20 mouse cellular contexts compared by ENCODE assay signal in the genomic region with DNA sequence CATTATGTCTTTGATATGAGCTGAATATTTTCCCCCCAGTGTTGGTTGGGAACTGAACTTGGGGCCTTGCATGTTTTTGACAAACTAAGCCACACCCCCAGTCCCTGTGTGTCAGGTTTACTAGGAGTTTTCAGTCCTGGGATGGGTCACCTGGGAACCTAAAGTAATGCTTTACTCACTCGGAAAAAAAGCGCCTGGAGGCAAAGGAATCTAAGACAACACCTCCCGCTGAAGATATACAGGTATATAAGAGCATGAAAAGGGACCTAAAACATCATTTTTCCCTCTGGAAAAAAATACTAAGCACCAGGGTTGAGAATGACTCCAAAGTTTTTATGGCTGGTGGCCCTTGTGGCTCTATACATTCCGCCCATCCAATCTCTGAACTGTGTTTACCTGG. TPM values are rescaled to one million over a fixed set of nuclear protein-coding genes. Genes with fewer than 3 reads are reported as not detected.
"Had no signal": no experiment of that assay in that cellular context is flagged by ENCODE, and none has a peak within 500 bp of the region (broad histone marks: within the 10 kb centered on the region; RNA-seq: fewer than 3 reads in every experiment).

A gene (plus strand): TSS at position 301 of the 400 bp plus-strand sequence.

- DNase-seq: retina, postnatal 1 day; right cerebral cortex, adult 18-20 months; right cerebral cortex, postnatal 14 days; right cerebral cortex, postnatal 25 days; right cerebral cortex, postnatal 4 days; spleen, adult 18-20 months; thymus, adult 18-20 months; thymus, adult 2 months; thymus, postnatal 14 days; thymus, postnatal 25 days; thymus, postnatal 36 days; thymus, postnatal 4 days had no signal

- H3K27me3 ChIP-seq: stomach, embryonic 15.5 days had no signal

- H3K4me2 ChIP-seq: neural tube, embryonic 15.5 days; stomach, embryonic 15.5 days had no signal

- H3K9me3 ChIP-seq: neural tube, embryonic 15.5 days; stomach, embryonic 15.5 days had no signal

- H3K27ac ChIP-seq: neural tube, embryonic 15.5 days; stomach, embryonic 15.5 days; stomach, postnatal 0 days had no signal

- H3K4me3 ChIP-seq: neural tube, embryonic 15.5 days; stomach, embryonic 15.5 days had no signal

- H3K36me3 ChIP-seq: neural tube, embryonic 15.5 days; stomach, embryonic 15.5 days had no signal

- H3K9ac ChIP-seq: neural tube, embryonic 15.5 days; stomach, embryonic 15.5 days had no signal

RNA-seq across cellular contexts. Expression of the gene that starts here (rescaled TPM):
- polyA plus RNA-seq: neural tube, embryonic 14.5 days; neural tube, embryonic 15.5 days; small intestine, adult 2 months; spleen, adult 2 months; testis, adult 2 months; thymus, adult 2 months; urinary bladder, adult 2 months had no signal
